Mouse (Mus musculus) bone marrow macrophage, adult 2 months (primary cell): ENCODE results near the gene Pdzd2.

Experiments used
- CTCF ChIP-seq: IDR thresholded peaks from 2 replicates; pipeline ENCODE4 v1.5.1; 2012; ENCODE audit warnings: low read depth, mild to moderate bottlenecking, low read length, moderate library complexity
- POLR2A ChIP-seq: IDR thresholded peaks from 2 replicates; pipeline ENCODE4 v1.6.1; 2012; ENCODE audit warnings: mild to moderate bottlenecking, low read depth, low read length, borderline replicate concordance

DNA sequence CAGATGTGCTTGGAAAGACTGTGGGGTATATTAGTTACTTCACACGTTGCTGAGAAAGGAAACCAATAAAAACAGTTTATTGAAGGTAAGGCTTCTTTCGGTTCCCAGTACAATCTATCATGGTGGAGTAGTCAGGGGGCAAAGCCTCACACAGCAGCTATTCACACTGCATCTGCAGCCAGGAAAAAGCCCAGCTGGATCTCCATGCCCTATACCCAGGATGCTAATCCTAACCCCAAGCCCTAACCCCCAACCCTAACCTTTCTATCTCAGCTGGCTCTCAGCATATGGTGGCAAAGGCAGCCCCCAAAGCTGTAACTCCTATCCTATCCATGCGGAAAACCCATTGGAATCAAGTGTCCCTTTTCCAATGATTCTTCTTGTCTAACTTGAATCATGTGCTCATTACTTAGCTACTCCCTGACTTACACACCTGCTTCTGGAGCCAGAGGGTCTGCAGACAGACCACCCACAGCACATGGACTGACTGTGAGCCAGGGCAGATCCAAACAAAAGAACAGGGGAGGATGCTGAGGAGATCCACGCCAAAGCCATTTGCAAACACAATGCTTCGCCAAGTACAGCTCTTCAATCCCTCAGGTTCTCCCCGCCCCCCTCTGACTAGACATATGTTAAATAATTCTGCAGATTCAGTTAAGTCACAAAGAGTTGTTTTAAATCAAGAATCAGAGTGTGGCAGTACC, 83.6 kb downstream of the Pdzd2 start:
- TF ChIP-seq CTCF (no peak), POLR2A (no peak)
